Mouse (Mus musculus): ENCODE results near the gene Atrn. TPM values are rescaled to one million over a fixed set of nuclear protein-coding genes. Genes with fewer than 3 reads are reported as not detected.

Gene Atrn
- polyA plus RNA-seq, 1 experiment from 2014 or later = 11.5 TPM

DNA sequence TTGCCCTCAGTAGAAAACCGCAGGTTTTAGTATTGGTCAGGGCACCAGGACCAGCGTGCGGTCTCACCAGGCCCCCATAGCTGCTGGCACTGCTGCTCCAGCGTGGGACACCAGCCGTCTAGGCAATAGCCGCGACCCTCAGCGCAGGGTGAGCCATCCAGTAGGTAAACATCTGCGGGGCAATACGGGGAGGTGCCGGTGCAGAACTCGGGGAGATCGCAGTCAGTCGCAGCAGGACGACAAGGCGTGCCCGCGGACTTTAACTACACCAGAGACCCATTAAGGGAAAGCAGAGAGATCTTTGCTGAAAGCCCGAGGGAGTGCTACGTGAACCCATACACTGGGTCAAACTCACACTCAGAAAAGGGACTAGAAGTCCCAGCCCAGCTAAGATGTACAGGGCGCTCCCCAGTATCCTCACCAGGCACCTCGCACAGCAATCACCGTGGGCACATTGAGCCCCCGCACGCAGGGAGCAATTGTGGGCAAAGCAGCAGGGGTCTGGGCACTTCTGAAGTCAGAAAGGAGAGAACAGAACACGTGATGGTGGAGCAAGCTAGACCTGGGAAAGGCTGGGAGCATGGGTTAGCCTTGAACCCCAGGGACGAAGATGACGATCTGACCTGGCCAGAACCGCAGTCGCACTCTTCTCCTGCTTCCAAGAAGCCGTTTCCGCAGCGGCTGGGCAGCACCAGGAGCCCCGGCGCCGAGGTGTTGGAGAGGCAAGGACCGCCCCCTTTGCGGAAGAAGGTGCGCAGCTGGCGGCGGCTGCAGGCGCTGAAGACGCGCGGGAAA lies 147.8 kb downstream of the Atrn start:
- H3K9ac ChIP-seq (ENCODE audit: low read length) = no peak overlapping the region
- no peaks in the 10 kb centered on the region for H3K4me1 ChIP-seq (ENCODE audit: control insufficient read depth, insufficient read depth, low read length)
- WGBS = 1% methylated on average over 45 of the region's 45 CpGs
- H3K9me3 ChIP-seq (ENCODE audit: control insufficient read depth, low read length) = no peaks in the 10 kb centered on the region
- ATAC-seq (ENCODE audit: insufficient read depth, low FRiP score, low TSS enrichment) = no peak
- H3K4me3 ChIP-seq (ENCODE audit: low read depth, low read length) = peak overlapping the region; percentile 0; the same call in 1 of the 2 replicates
- H3K27me3 ChIP-seq (ENCODE audit: control insufficient read depth, insufficient read depth, low read length) = peaks cover 39% of the 10 kb centered on the region
- H3K36me3 ChIP-seq (ENCODE audit: control insufficient read depth, insufficient read depth, low read length) = no peaks in the 10 kb centered on the region
- H3K27ac ChIP-seq (ENCODE audit: low read depth, low read length) = no peak overlapping the region
- DNase-seq (ENCODE audit: low spot score) = peak; percentile 55
- peak overlapping the region; percentile 23 for H3K4me2 ChIP-seq (ENCODE audit: low read depth)

DNA sequence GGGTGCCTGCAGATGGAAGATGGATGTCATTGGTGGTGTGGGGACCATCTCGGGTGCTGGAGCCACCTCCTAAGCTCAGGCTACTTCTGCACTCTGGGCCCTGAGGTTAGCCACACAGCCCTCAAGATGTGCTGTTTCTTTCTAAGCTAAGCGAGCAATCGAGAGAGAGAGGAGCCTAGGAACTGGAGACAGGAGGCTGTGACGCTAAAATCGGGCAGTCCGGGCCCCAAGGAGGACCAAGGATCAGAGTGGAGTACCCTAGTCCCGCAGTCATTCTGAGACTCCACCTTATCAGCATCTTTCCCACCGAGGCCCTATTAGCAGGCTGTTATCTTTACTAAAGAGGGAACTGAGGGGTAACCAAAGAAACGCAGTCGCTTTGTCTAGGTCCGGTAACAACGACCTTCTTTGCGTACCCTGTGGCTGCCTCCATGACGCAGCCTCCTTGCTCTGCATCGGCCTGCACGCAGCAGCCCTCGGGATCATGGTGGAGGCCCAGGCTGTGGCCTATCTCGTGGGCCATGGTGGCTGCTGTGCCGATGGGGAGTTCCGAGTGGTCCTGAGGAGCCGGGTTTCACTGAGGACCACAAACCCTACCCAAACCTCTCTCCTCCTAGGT lies 148.5 kb downstream of the Atrn start:
- H3K4me3 ChIP-seq (ENCODE audit: low read depth, low read length) = no peak overlapping the region; the same call in 1 of the 2 replicates
- H3K9me3 ChIP-seq (ENCODE audit: control insufficient read depth, low read length) = no peaks in the 10 kb centered on the region
- no peak overlapping the region for H3K9ac ChIP-seq (ENCODE audit: low read length)
- H3K27me3 ChIP-seq (ENCODE audit: control insufficient read depth, insufficient read depth, low read length) = peaks cover 39% of the 10 kb centered on the region
- ATAC-seq (ENCODE audit: insufficient read depth, low FRiP score, low TSS enrichment) (0 out of 2 replicates have a peak, but pooled peaks have one; percentile 22), DNase-seq (ENCODE audit: low spot score) (no peak)
- H3K4me1 ChIP-seq (ENCODE audit: control insufficient read depth, insufficient read depth, low read length) = no peaks in the 10 kb centered on the region
- H3K4me2 ChIP-seq (ENCODE audit: low read depth) = peak overlapping the region; percentile 23
- H3K27ac ChIP-seq (ENCODE audit: low read depth, low read length) = no peak overlapping the region
- 2% methylated on average over 21 of the region's 21 CpGs for WGBS
- no peaks in the 10 kb centered on the region for H3K36me3 ChIP-seq (ENCODE audit: control insufficient read depth, insufficient read depth, low read length)

DNA sequence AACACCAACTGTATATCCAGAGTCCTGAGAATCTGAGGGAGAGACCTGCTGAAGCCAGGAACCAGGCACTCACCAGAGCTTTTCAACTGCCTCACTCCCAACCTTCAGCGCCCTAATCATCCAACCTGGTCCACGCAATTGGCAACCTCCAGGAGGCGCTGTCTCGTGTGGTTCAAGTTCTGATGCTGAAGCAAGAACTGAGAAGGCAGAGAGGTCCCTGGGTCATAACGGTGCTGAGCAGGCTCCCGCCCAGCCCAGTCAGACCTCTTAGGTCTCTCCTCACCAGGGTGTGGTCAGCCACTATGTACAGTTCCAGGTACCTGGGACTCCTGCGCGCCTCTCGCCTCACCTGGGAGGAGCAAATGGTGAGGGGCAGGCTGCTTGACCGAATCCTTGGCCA lies 149.3 kb downstream of the Atrn start:
- Histone ChIP-seq H3K27me3 (ENCODE audit: control insufficient read depth, insufficient read depth, low read length) (peaks cover 39% of the 10 kb centered on the region), H3K4me2 (ENCODE audit: low read depth) (peak overlapping the region; percentile 1; the same call in 1 of the 2 replicates), H3K36me3 (ENCODE audit: control insufficient read depth, insufficient read depth, low read length) (no peaks in the 10 kb centered on the region), H3K9me3 (ENCODE audit: control insufficient read depth, low read length) (no peaks in the 10 kb centered on the region), H3K9ac (ENCODE audit: low read length) (no peak overlapping the region), H3K4me3 (ENCODE audit: low read depth, low read length) (no peak overlapping the region), H3K27ac (ENCODE audit: low read depth, low read length) (no peak overlapping the region), H3K4me1 (ENCODE audit: control insufficient read depth, insufficient read depth, low read length) (no peaks in the 10 kb centered on the region)
- DNase-seq (ENCODE audit: low spot score) (peak; percentile 78), ATAC-seq (ENCODE audit: insufficient read depth, low FRiP score, low TSS enrichment) (no peak)
- WGBS = 4% methylated on average over 10 of the region's 10 CpGs

DNA sequence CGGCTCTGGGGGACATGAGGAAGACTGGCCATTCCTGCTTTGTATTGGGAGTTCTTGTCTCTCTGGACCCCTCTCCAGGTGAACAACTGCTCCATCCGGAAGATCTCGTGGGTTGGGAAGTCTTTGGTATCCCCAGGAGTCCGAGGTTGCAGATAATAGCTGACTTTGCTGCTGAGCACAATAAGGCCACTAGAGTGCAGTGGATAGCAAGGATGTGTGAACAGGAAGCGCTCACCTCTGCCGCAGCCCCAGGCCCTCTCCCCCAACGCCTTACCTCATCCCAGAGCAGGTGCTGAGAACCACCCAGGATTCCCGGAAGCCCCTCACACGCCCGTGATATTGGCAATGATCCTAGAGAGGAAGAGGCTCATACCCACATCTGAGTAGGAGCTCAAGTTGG lies 149.9 kb downstream of the Atrn start:
- H3K4me1 ChIP-seq (ENCODE audit: control insufficient read depth, insufficient read depth, low read length) = no peaks in the 10 kb centered on the region
- H3K9ac ChIP-seq (ENCODE audit: low read length) = no peak overlapping the region
- no peak for ATAC-seq (ENCODE audit: insufficient read depth, low FRiP score, low TSS enrichment)
- H3K36me3 ChIP-seq (ENCODE audit: control insufficient read depth, insufficient read depth, low read length) = no peaks in the 10 kb centered on the region
- no peak overlapping the region for H3K4me3 ChIP-seq (ENCODE audit: low read depth, low read length)
- H3K27ac ChIP-seq (ENCODE audit: low read depth, low read length) = no peak overlapping the region
- 5% methylated on average over 10 of the region's 10 CpGs for WGBS
- H3K27me3 ChIP-seq (ENCODE audit: control insufficient read depth, insufficient read depth, low read length) = peaks cover 39% of the 10 kb centered on the region
- no peaks in the 10 kb centered on the region for H3K9me3 ChIP-seq (ENCODE audit: control insufficient read depth, low read length)
- no peak for DNase-seq (ENCODE audit: low spot score)
- H3K4me2 ChIP-seq (ENCODE audit: low read depth) = no peak overlapping the region

DNA sequence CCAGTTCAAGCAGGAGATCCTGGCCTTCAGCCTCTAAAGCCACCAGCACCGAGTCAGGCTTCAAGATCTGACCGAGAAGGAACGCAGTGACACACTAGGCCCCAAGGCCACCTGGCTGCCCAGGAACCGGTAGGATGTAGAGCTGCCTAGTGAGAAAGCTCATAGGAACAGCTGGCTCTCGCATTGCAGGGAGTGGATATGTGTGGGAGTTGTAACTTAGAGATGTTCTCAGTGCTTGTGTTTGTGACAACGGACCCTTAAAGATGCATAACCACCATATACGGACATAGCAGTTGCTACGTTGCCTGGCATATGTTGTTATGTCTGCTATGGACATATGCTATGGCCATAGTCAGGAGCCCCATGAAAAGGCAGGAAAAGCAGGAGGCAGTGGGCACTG lies 152.4 kb downstream of the Atrn start:
- Histone ChIP-seq H3K27me3 (ENCODE audit: control insufficient read depth, insufficient read depth, low read length) (peaks cover 39% of the 10 kb centered on the region), H3K27ac (ENCODE audit: low read depth, low read length) (no peak overlapping the region), H3K4me2 (ENCODE audit: low read depth) (no peak overlapping the region), H3K4me1 (ENCODE audit: control insufficient read depth, insufficient read depth, low read length) (peaks cover 3% of the 10 kb centered on the region; the same call in 1 of the 2 replicates), H3K4me3 (ENCODE audit: low read depth, low read length) (no peak overlapping the region), H3K36me3 (ENCODE audit: control insufficient read depth, insufficient read depth, low read length) (no peaks in the 10 kb centered on the region), H3K9me3 (ENCODE audit: control insufficient read depth, low read length) (no peaks in the 10 kb centered on the region), H3K9ac (ENCODE audit: low read length) (no peak overlapping the region)
- DNase-seq (ENCODE audit: low spot score) (no peak), ATAC-seq (ENCODE audit: insufficient read depth, low FRiP score, low TSS enrichment) (no peak)
- 92% methylated on average over 8 of the region's 8 CpGs for WGBS

DNA sequence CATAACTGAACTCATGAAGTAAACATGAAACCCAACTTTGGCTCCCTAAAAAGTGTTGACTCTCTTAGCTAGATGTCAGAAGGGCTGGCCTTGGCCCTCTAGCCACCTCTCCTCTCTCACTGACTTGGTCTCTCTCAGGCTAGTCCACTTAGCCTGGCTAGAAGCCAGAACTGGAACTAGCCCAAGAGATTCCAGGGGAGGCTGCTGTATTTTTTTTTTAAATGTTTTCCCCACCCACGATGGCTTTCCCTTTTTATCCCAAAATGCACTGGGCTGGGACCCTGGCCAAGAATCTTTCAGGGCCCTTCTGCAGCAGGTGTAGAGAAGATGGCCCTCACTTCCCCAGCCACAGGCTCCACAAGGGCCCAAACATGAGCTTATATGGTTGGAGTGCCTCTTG lies 153.1 kb downstream of the Atrn start:
- Histone ChIP-seq H3K27me3 (ENCODE audit: control insufficient read depth, insufficient read depth, low read length) (peaks cover 32% of the 10 kb centered on the region), H3K9ac (ENCODE audit: low read length) (no peak overlapping the region), H3K4me1 (ENCODE audit: control insufficient read depth, insufficient read depth, low read length) (peaks cover 3% of the 10 kb centered on the region; the same call in 1 of the 2 replicates), H3K27ac (ENCODE audit: low read depth, low read length) (no peak overlapping the region), H3K9me3 (ENCODE audit: control insufficient read depth, low read length) (no peaks in the 10 kb centered on the region), H3K4me3 (ENCODE audit: low read depth, low read length) (no peak overlapping the region), H3K36me3 (ENCODE audit: control insufficient read depth, insufficient read depth, low read length) (no peaks in the 10 kb centered on the region), H3K4me2 (ENCODE audit: low read depth) (no peak overlapping the region)
- 71% methylated on average over 1 of the region's 1 CpGs for WGBS
- DNase-seq (ENCODE audit: low spot score) (no peak), ATAC-seq (ENCODE audit: insufficient read depth, low FRiP score, low TSS enrichment) (no peak)

DNA sequence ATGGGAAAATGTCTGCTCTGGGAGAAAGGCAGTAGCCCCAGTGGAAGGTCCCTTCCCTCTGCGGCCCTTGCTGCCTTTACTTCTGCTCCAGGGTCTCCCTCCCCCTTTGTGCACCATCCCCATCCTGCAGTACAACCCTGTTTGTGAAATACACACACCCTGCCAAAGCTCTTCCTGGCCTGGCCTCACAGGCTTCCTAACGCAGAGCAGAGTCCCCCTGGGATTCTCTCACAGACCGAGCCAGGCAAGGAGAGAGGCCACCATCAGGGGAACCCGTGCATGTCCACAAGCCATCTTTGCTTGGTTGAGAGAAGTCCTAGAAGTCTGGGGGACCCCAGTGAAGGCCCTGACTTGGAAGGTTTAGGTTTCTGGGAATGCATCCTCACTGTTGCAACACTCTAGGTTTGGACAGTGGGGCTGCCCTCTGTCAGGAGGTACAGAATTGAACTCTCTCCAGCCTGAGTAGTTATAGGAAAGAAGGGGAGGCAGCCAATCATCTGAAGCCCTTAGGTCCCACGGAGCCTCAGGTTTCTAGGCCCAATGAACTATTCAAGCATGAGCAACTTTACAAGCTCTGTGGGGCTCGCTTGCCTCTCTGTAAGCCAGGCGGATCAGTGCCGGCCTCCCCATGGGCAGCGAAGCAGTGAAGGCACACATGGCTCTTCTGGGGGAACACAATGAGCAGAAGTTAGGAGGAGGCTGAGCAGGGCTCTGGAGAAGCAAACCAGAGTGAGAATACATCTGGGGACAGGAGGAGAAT lies 153.7 kb downstream of the Atrn start:
- Histone ChIP-seq H3K9ac (ENCODE audit: low read length) (no peak overlapping the region), H3K27ac (ENCODE audit: low read depth, low read length) (no peak overlapping the region), H3K9me3 (ENCODE audit: control insufficient read depth, low read length) (no peaks in the 10 kb centered on the region), H3K4me2 (ENCODE audit: low read depth) (no peak overlapping the region), H3K36me3 (ENCODE audit: control insufficient read depth, insufficient read depth, low read length) (no peaks in the 10 kb centered on the region), H3K4me3 (ENCODE audit: low read depth, low read length) (no peak overlapping the region), H3K27me3 (ENCODE audit: control insufficient read depth, insufficient read depth, low read length) (peaks cover 26% of the 10 kb centered on the region), H3K4me1 (ENCODE audit: control insufficient read depth, insufficient read depth, low read length) (peaks cover 3% of the 10 kb centered on the region; the same call in 1 of the 2 replicates)
- WGBS = 74% methylated on average over 9 of the region's 9 CpGs
- no peak for ATAC-seq (ENCODE audit: insufficient read depth, low FRiP score, low TSS enrichment)
- no peak for DNase-seq (ENCODE audit: low spot score)

DNA sequence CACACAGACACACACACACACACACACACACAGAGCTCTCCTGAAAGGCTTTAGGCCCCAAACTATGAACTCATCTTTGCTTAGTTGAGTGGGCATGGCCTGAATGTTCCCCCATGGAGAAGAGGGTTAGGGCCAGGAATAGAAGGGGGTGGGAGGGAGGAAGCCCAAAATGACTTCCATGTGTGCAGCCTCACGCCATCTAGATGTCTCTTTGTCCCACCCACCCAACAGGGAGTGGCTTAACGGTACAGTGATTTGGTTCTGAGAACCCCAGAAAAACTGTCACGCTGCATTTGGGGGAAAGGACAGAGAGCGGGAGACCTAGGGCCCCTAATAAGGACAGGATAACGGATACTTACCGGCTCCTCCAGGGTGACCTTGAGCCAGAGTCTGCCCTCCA lies 154.5 kb downstream of the Atrn start:
- H3K9ac ChIP-seq (ENCODE audit: low read length) = no peak overlapping the region
- H3K36me3 ChIP-seq (ENCODE audit: control insufficient read depth, insufficient read depth, low read length) = no peaks in the 10 kb centered on the region
- no peak for ATAC-seq (ENCODE audit: insufficient read depth, low FRiP score, low TSS enrichment)
- 38% methylated on average over 6 of the region's 6 CpGs for WGBS
- no peak overlapping the region for H3K4me3 ChIP-seq (ENCODE audit: low read depth, low read length)
- no peak overlapping the region for H3K27ac ChIP-seq (ENCODE audit: low read depth, low read length)
- no peaks in the 10 kb centered on the region for H3K9me3 ChIP-seq (ENCODE audit: control insufficient read depth, low read length)
- no peak for DNase-seq (ENCODE audit: low spot score)
- peaks cover 3% of the 10 kb centered on the region; the same call in 1 of the 2 replicates for H3K4me1 ChIP-seq (ENCODE audit: control insufficient read depth, insufficient read depth, low read length)
- no peak overlapping the region for H3K4me2 ChIP-seq (ENCODE audit: low read depth)
- H3K27me3 ChIP-seq (ENCODE audit: control insufficient read depth, insufficient read depth, low read length) = peaks cover 18% of the 10 kb centered on the region

Data from neural tube, embryonic 11.5 days (tissue).